Mouse (Mus musculus): ENCODE data around the gene Aldh16a1.

Aldh16a1 gene

GRCm38 (mm10) chr7:45091001-45091990, 63.1 kb downstream of the Aldh16a1 start:
- DNase-seq (ENCODE audit: low read depth, low spot score): no peak
